ENCODE assay signal across 9 mouse cellular contexts in the genomic region with DNA sequence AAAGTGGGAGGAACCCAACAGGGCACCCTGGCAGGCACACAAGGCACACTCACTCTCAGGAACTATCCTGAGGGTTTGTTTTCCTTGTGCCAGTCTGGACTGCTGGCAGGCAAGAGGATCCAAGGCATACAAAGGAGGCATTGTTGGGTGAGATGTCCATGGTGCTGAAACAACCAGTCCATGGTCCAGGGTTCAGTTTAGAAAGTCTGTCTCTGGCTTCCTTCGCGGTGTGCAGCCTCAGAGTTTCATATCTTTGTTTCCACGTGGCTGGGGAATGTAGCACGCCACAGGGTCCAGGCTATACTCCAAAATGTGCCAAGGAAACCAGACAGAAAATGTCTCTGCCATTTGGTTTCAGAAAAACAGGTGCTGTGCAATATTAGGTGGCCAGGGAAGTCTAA.
DNase-seq lines count a peak whose midpoint lies in the region; ATAC-seq and TF ChIP-seq lines count a peak whose summit lies in the region.
"Had no signal": no experiment of that assay in that cellular context is flagged by ENCODE, and none has a peak within 500 bp of the region (broad histone marks: within the 10 kb centered on the region; RNA-seq: fewer than 3 reads in every experiment).

No protein-coding gene starts in this region.

- H3K36me3 ChIP-seq in heart, embryonic 10.5 days = no peaks in the 10 kb centered on the region
- H3K36me3 ChIP-seq in heart, embryonic 12.5 days = no peaks in the 10 kb centered on the region
- no peaks in the 10 kb centered on the region for H3K36me3 ChIP-seq in midbrain, embryonic 14.5 days (ENCODE audit: control insufficient read depth, insufficient read depth, low read length)
- H3K36me3 ChIP-seq in midbrain, embryonic 13.5 days = no peaks in the 10 kb centered on the region
- no peaks in the 10 kb centered on the region for H3K36me3 ChIP-seq in neural tube, embryonic 13.5 days
- H3K36me3 ChIP-seq in liver, postnatal 0 days (replicated peaks; ENCODE audit: insufficient read depth, low read length) = no peaks in the 10 kb centered on the region
- H3K36me3 ChIP-seq: heart, embryonic 15.5 days had no signal

- no peak for TF ChIP-seq EP300 in liver, postnatal 0 days (IDR thresholded peaks at IDR 0.05; ENCODE audit: low read depth)

- H3K9ac ChIP-seq in heart, embryonic 12.5 days = no peak overlapping the region
- no peak overlapping the region for H3K9ac ChIP-seq in midbrain, embryonic 14.5 days (replicated peaks; ENCODE audit: low read length)
- H3K9ac ChIP-seq in midbrain, embryonic 13.5 days (replicated peaks) = no peak overlapping the region
- no peak overlapping the region for H3K9ac ChIP-seq in neural tube, embryonic 13.5 days
- no peak overlapping the region for H3K9ac ChIP-seq in liver, postnatal 0 days (replicated peaks)
- H3K9ac ChIP-seq: heart, embryonic 15.5 days had no signal

- no peak for ATAC-seq in heart, embryonic 12.5 days (ENCODE audit: insufficient number of reproducible peaks, low FRiP score)
- no peak for ATAC-seq in midbrain, embryonic 14.5 days (ENCODE audit: low FRiP score, low TSS enrichment)
- no peak for ATAC-seq in midbrain, embryonic 13.5 days
- ATAC-seq in neural tube, embryonic 13.5 days (ENCODE audit: low read depth) = peak; percentile 15; the same call in 1 of the 2 replicates
- ATAC-seq in liver, postnatal 0 days = no peak

- no peak overlapping the region for H3K4me2 ChIP-seq in heart, embryonic 12.5 days
- no peak overlapping the region for H3K4me2 ChIP-seq in midbrain, embryonic 14.5 days (ENCODE audit: low read length)
- no peak overlapping the region for H3K4me2 ChIP-seq in midbrain, embryonic 13.5 days (replicated peaks)
- no peak overlapping the region for H3K4me2 ChIP-seq in neural tube, embryonic 13.5 days
- H3K4me2 ChIP-seq in liver, postnatal 0 days (ENCODE audit: low read depth, low read length) = no peak overlapping the region
- H3K4me2 ChIP-seq: heart, embryonic 15.5 days had no signal

- peak; percentile 77 for DNase-seq in heart, embryonic 10.5 days (ENCODE audit: low spot score)
- peak; percentile 41 for DNase-seq in midbrain, embryonic 14.5 days
- DNase-seq in cerebellum, postnatal 36 days = peak; percentile 60 to 77
- DNase-seq in liver, postnatal 0 days = no peak
- no peak for DNase-seq in right cerebral cortex, postnatal 25 days

- TF ChIP-seq CTCF in liver, postnatal 0 days (IDR thresholded peaks at IDR 0.05; ENCODE audit: low read depth) = no peak

- H3K4me3 ChIP-seq in heart, embryonic 10.5 days = no peak overlapping the region
- no peak overlapping the region for H3K4me3 ChIP-seq in heart, embryonic 12.5 days
- no peak overlapping the region for H3K4me3 ChIP-seq in midbrain, embryonic 14.5 days (replicated peaks; ENCODE audit: low read depth, low read length)
- H3K4me3 ChIP-seq in midbrain, embryonic 13.5 days (replicated peaks) = no peak overlapping the region
- no peak overlapping the region for H3K4me3 ChIP-seq in neural tube, embryonic 13.5 days
- H3K4me3 ChIP-seq in liver, postnatal 0 days (ENCODE audit: low read depth, low read length) = no peak overlapping the region
- H3K4me3 ChIP-seq: heart, embryonic 15.5 days had no signal

- no peaks in the 10 kb centered on the region for H3K4me1 ChIP-seq in heart, embryonic 10.5 days
- no peaks in the 10 kb centered on the region for H3K4me1 ChIP-seq in heart, embryonic 12.5 days (replicated peaks)
- no peaks in the 10 kb centered on the region; the same call in 1 of the 2 replicates for H3K4me1 ChIP-seq in midbrain, embryonic 14.5 days (ENCODE audit: control insufficient read depth, insufficient read depth, low read length)
- peaks cover 7% of the 10 kb centered on the region for H3K4me1 ChIP-seq in midbrain, embryonic 13.5 days (replicated peaks)
- peaks cover 13% of the 10 kb centered on the region for H3K4me1 ChIP-seq in neural tube, embryonic 13.5 days (replicated peaks)
- H3K4me1 ChIP-seq in liver, postnatal 0 days (ENCODE audit: insufficient read depth) = no peaks in the 10 kb centered on the region
- H3K4me1 ChIP-seq: heart, embryonic 15.5 days had no signal

- H3K27ac ChIP-seq in heart, embryonic 10.5 days = no peak overlapping the region
- no peak overlapping the region for H3K27ac ChIP-seq in heart, embryonic 12.5 days (ENCODE audit: poor library complexity, severe bottlenecking)
- H3K27ac ChIP-seq in midbrain, embryonic 14.5 days (replicated peaks; ENCODE audit: low read depth, low read length) = no peak overlapping the region
- no peak overlapping the region for H3K27ac ChIP-seq in midbrain, embryonic 13.5 days
- H3K27ac ChIP-seq in neural tube, embryonic 13.5 days (replicated peaks) = no peak overlapping the region
- H3K27ac ChIP-seq in liver, postnatal 0 days (ENCODE audit: low read depth) = no peak overlapping the region
- H3K27ac ChIP-seq: heart, embryonic 15.5 days had no signal

- H3K9me3 ChIP-seq in heart, embryonic 10.5 days = no peaks in the 10 kb centered on the region
- no peaks in the 10 kb centered on the region for H3K9me3 ChIP-seq in heart, embryonic 12.5 days (replicated peaks)
- H3K9me3 ChIP-seq in midbrain, embryonic 14.5 days (ENCODE audit: control insufficient read depth, low read length) = no peaks in the 10 kb centered on the region
- H3K9me3 ChIP-seq in midbrain, embryonic 13.5 days = no peaks in the 10 kb centered on the region
- H3K9me3 ChIP-seq in neural tube, embryonic 13.5 days = no peaks in the 10 kb centered on the region
- H3K9me3 ChIP-seq in liver, postnatal 0 days (ENCODE audit: low read length) = no peaks in the 10 kb centered on the region
- H3K9me3 ChIP-seq: heart, embryonic 15.5 days had no signal

- H3K27me3 ChIP-seq in heart, embryonic 10.5 days (ENCODE audit: insufficient read depth, poor library complexity, severe bottlenecking) = no peaks in the 10 kb centered on the region
- H3K27me3 ChIP-seq in heart, embryonic 12.5 days (replicated peaks) = no peaks in the 10 kb centered on the region
- H3K27me3 ChIP-seq in midbrain, embryonic 14.5 days (ENCODE audit: control insufficient read depth, insufficient read depth, low read length) = no peaks in the 10 kb centered on the region
- no peaks in the 10 kb centered on the region for H3K27me3 ChIP-seq in midbrain, embryonic 13.5 days
- H3K27me3 ChIP-seq in neural tube, embryonic 13.5 days = no peaks in the 10 kb centered on the region; the same call in none of the 2 replicates
- H3K27me3 ChIP-seq in liver, postnatal 0 days (ENCODE audit: insufficient read depth, low read length) = no peaks in the 10 kb centered on the region
- H3K27me3 ChIP-seq: heart, embryonic 15.5 days had no signal

- WGBS in heart, embryonic 10.5 days = 48% methylated on average over 4 of the region's 4 CpGs
- WGBS in heart, embryonic 12.5 days = 34% methylated on average over 4 of the region's 4 CpGs
- 63% methylated on average over 4 of the region's 4 CpGs for WGBS in midbrain, embryonic 14.5 days
- 62% methylated on average over 4 of the region's 4 CpGs for WGBS in midbrain, embryonic 13.5 days
- 58% methylated on average over 4 of the region's 4 CpGs for WGBS in neural tube, embryonic 13.5 days
- WGBS in liver, postnatal 0 days (ENCODE audit: insufficient replicate concordance) = 52% methylated on average over 4 of the region's 4 CpGs

Comparison
In these comparisons a context has a peak if more than half of its experiments do, and no peak if none do; other contexts are left out.
1. DNase-seq: peak in heart, embryonic 10.5 days (single experiment), midbrain, embryonic 14.5 days (single experiment) and cerebellum, postnatal 36 days (2 of 2); none in liver, postnatal 0 days (single experiment) and right cerebral cortex, postnatal 25 days (single experiment).